Mouse (Mus musculus) brain, embryonic 14.5 days (tissue): ENCODE results near the gene Tnfrsf11a.

Source experiments
- CTCF ChIP-seq: fragments of 200-500 bp; IDR thresholded peaks from 2 replicates; pipeline ENCODE4 v1.5.1; 2012; ENCODE audit warnings: inconsistent platforms, mild to moderate bottlenecking, moderate library complexity, borderline replicate concordance; ENCODE audit not compliant: insufficient read depth, insufficient read length; ENCODE audit errors: extremely low read depth
- POLR2A ChIP-seq: fragments of 200-500 bp; IDR thresholded peaks from 2 replicates; pipeline ENCODE4 v1.6.1; 2012; ENCODE audit warnings: mild to moderate bottlenecking, inconsistent platforms, borderline replicate concordance; ENCODE audit not compliant: poor library complexity, insufficient read depth, insufficient read length, severe bottlenecking; ENCODE audit errors: extremely low read depth

- TF ChIP-seq CTCF (no peak), POLR2A (no peak)
These were observed 42.2 kb upstream of the Tnfrsf11a start for GRCm38 (mm10) chr1:105738334-105738733.
